1 mouse cellular context compared by ENCODE assay signal in the genomic region with DNA sequence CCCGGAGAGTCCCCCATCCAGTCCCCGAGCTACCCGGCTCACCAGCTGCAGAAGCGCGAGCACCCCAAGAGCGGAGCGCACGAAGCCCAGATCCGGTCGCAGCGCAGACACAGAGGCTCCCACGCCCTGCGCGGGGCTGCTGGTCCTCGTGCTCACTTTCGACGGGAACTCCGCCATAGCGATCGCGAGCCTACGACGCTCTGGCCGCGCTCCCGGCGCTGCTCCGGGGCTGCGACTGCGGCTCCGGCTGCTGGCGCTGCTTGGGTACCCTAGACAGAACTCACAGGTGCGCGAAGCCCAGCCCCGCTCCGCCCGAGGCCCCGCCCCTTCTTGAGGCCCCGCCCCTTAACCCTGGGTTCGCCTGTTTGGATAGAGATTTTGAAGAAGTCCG.
TF ChIP-seq lines count a peak whose summit lies in the region.

A gene (minus strand): TSS at position 285 of the 391 bp plus-strand sequence.

TF ChIP-seq in CH12.LX, 34 proteins besides CTCF, POLR2A, EP300 and RAD21 (continued from another document):
- TF ChIP-seq CHD2 (IDR thresholded peaks at IDR 0.05; ENCODE audit: low read length), result no peak
- TF ChIP-seq KAT2A (IDR thresholded peaks at IDR 0.05; ENCODE audit: insufficient replicate concordance, low read length), result no peak
- no peak for TF ChIP-seq GABPA (IDR thresholded peaks at IDR 0.05; ENCODE audit: insufficient replicate concordance, low read depth, low read length)
